Mouse (Mus musculus) retina, adult 2 months (tissue): ENCODE results near the gene Ipmk.

ENCODE experiments used
- DNase-seq: peaks from one replicate; pipeline ENCODE4 v3.0.0-alpha.2; 2012; ENCODE audit warnings: low read depth, low spot score

Gene Ipmk

GRCm38 (mm10) chr10:71347509-71347949 is at the start of gene Ipmk:
Ipmk (plus strand) TSS chr10:71347763.
- DNase-seq, result peak; percentile 97

- DNase-seq, result no peak
Measured at GRCm38 (mm10) chr10:71300161-71300560, 47.4 kb upstream of the Ipmk start.

- no peak for DNase-seq
Measured at GRCm38 (mm10) chr10:71302490-71302889, 45.1 kb upstream of the Ipmk start.

GRCm38 (mm10) chr10:71306190-71306589 is 41.4 kb upstream of the Ipmk start:
- no peak for DNase-seq

GRCm38 (mm10) chr10:71306759-71307158 is 40.8 kb upstream of the Ipmk start:
- no peak for DNase-seq

- DNase-seq, result no peak
Measured at GRCm38 (mm10) chr10:71308199-71308598, 39.4 kb upstream of the Ipmk start.

GRCm38 (mm10) chr10:71310288-71310687 is 37.3 kb upstream of the Ipmk start:
- DNase-seq, result no peak

- DNase-seq, result no peak
Measured at GRCm38 (mm10) chr10:71314596-71314995, 33.0 kb upstream of the Ipmk start.

- no peak for DNase-seq
Measured at GRCm38 (mm10) chr10:71316056-71316455, 31.5 kb upstream of the Ipmk start.

GRCm38 (mm10) chr10:71316497-71316896 is 31.1 kb upstream of the Ipmk start:
- no peak for DNase-seq

- DNase-seq, result no peak
Measured at GRCm38 (mm10) chr10:71323669-71324068, 23.9 kb upstream of the Ipmk start.

GRCm38 (mm10) chr10:71326123-71326522 is 21.4 kb upstream of the Ipmk start:
- no peak for DNase-seq

GRCm38 (mm10) chr10:71326789-71327188 is 20.8 kb upstream of the Ipmk start:
- no peak for DNase-seq

GRCm38 (mm10) chr10:71327386-71327785 is 20.2 kb upstream of the Ipmk start:
- DNase-seq, result no peak

GRCm38 (mm10) chr10:71328382-71328781 is 19.2 kb upstream of the Ipmk start:
- no peak for DNase-seq

- no peak for DNase-seq
Measured at GRCm38 (mm10) chr10:71328870-71329269, 18.7 kb upstream of the Ipmk start.

GRCm38 (mm10) chr10:71329295-71329694 is 18.3 kb upstream of the Ipmk start:
- no peak for DNase-seq

- no peak for DNase-seq
Measured at GRCm38 (mm10) chr10:71330070-71330469, 17.5 kb upstream of the Ipmk start.

GRCm38 (mm10) chr10:71331908-71332307 is 15.7 kb upstream of the Ipmk start:
- no peak for DNase-seq

- DNase-seq, result no peak
Measured at GRCm38 (mm10) chr10:71332376-71332775, 15.2 kb upstream of the Ipmk start.

GRCm38 (mm10) chr10:71332859-71333258 is 14.7 kb upstream of the Ipmk start:
- DNase-seq, result no peak

- no peak for DNase-seq
Measured at GRCm38 (mm10) chr10:71337733-71338132, 9.8 kb upstream of the Ipmk start.

GRCm38 (mm10) chr10:71338156-71338905 is 9.2 kb upstream of the Ipmk start:
- no peak for DNase-seq

- DNase-seq, result no peak
Measured at GRCm38 (mm10) chr10:71339463-71339862, 8.1 kb upstream of the Ipmk start.
